Mouse (Mus musculus): Measurements from ENCODE around the gene Nav2.

The Nav2 gene

GRCm38 (mm10) chr7:49143966-49144365, 235.4 kb downstream of the Nav2 start:
- DNase-seq (ENCODE audit: extremely low read depth, insufficient read length, low spot score): no peak

GRCm38 (mm10) chr7:49145749-49146670, 237.5 kb downstream of the Nav2 start:
- no peak for DNase-seq (ENCODE audit: extremely low read depth, insufficient read length, low spot score)

- DNase-seq (ENCODE audit: extremely low read depth, insufficient read length, low spot score): no peak
Observed at GRCm38 (mm10) chr7:49152297-49152696, 243.8 kb downstream of the Nav2 start.

GRCm38 (mm10) chr7:49152713-49153112, 244.2 kb downstream of the Nav2 start:
- no peak for DNase-seq (ENCODE audit: extremely low read depth, insufficient read length, low spot score)

GRCm38 (mm10) chr7:49158641-49159381, 250.3 kb downstream of the Nav2 start:
- peak; percentile 43 for DNase-seq (ENCODE audit: extremely low read depth, insufficient read length, low spot score)

- no peak for DNase-seq (ENCODE audit: extremely low read depth, insufficient read length, low spot score)
Observed at GRCm38 (mm10) chr7:49159646-49160555, 251.4 kb downstream of the Nav2 start.

- no peak for DNase-seq (ENCODE audit: extremely low read depth, insufficient read length, low spot score)
Observed at GRCm38 (mm10) chr7:49162079-49162478, 253.6 kb downstream of the Nav2 start.

GRCm38 (mm10) chr7:49163789-49164188, 255.3 kb downstream of the Nav2 start:
- DNase-seq (ENCODE audit: extremely low read depth, insufficient read length, low spot score): no peak

GRCm38 (mm10) chr7:49164868-49165267, 256.4 kb downstream of the Nav2 start:
- no peak for DNase-seq (ENCODE audit: extremely low read depth, insufficient read length, low spot score)

GRCm38 (mm10) chr7:49172926-49173325, 264.4 kb downstream of the Nav2 start:
- no peak for DNase-seq (ENCODE audit: extremely low read depth, insufficient read length, low spot score)

- no peak for DNase-seq (ENCODE audit: extremely low read depth, insufficient read length, low spot score)
Observed at GRCm38 (mm10) chr7:49175784-49176409, 267.4 kb downstream of the Nav2 start.

- DNase-seq (ENCODE audit: extremely low read depth, insufficient read length, low spot score): no peak
Observed at GRCm38 (mm10) chr7:49176590-49177201, 268.2 kb downstream of the Nav2 start.

- no peak for DNase-seq (ENCODE audit: extremely low read depth, insufficient read length, low spot score)
Observed at GRCm38 (mm10) chr7:49178217-49178616, 269.7 kb downstream of the Nav2 start.

GRCm38 (mm10) chr7:49181010-49181409, 272.5 kb downstream of the Nav2 start:
- DNase-seq (ENCODE audit: extremely low read depth, insufficient read length, low spot score): no peak

GRCm38 (mm10) chr7:49182427-49182826, 273.9 kb downstream of the Nav2 start:
- DNase-seq (ENCODE audit: extremely low read depth, insufficient read length, low spot score): no peak

GRCm38 (mm10) chr7:49183696-49184095, 275.2 kb downstream of the Nav2 start:
- no peak for DNase-seq (ENCODE audit: extremely low read depth, insufficient read length, low spot score)

- no peak for DNase-seq (ENCODE audit: extremely low read depth, insufficient read length, low spot score)
Observed at GRCm38 (mm10) chr7:49185991-49186390, 277.5 kb downstream of the Nav2 start.

GRCm38 (mm10) chr7:49189364-49189763, 280.8 kb downstream of the Nav2 start:
- DNase-seq (ENCODE audit: extremely low read depth, insufficient read length, low spot score): no peak

- DNase-seq (ENCODE audit: extremely low read depth, insufficient read length, low spot score): no peak
Observed at GRCm38 (mm10) chr7:49190231-49190985, 281.9 kb downstream of the Nav2 start.
